Mouse (Mus musculus) myocyte (in vitro differentiated cells): ENCODE results near the gene Rab11a.

ENCODE experiments used
- MAX ChIP-seq: IDR thresholded peaks from one replicate; pipeline ENCODE4 v1.6.1; 2011; ENCODE audit warnings: low read depth, mild to moderate bottlenecking, control low read depth
- MYOG ChIP-seq, 3 experiments: IDR thresholded peaks; one replicate each; pipeline ENCODE4 v1.6.1; 2011; ENCODE audit warnings: control low read depth in 2 of 3, low read depth in 2 of 3, mild to moderate bottlenecking in 2 of 3; ENCODE audit not compliant: insufficient read length in 2 of 3, control insufficient read depth in 1 of 3, insufficient read depth in 1 of 3
- POLR2A ChIP-seq: IDR thresholded peaks from one replicate; pipeline ENCODE4 v1.6.1; 2011; ENCODE audit warnings: low read depth, mild to moderate bottlenecking, control low read depth, moderate library complexity; ENCODE audit not compliant: insufficient read length
- USF1 ChIP-seq: IDR thresholded peaks from one replicate; pipeline ENCODE4 v1.6.1; 2011; ENCODE audit warnings: low read depth, mild to moderate bottlenecking, control low read depth, moderate library complexity

DNA sequence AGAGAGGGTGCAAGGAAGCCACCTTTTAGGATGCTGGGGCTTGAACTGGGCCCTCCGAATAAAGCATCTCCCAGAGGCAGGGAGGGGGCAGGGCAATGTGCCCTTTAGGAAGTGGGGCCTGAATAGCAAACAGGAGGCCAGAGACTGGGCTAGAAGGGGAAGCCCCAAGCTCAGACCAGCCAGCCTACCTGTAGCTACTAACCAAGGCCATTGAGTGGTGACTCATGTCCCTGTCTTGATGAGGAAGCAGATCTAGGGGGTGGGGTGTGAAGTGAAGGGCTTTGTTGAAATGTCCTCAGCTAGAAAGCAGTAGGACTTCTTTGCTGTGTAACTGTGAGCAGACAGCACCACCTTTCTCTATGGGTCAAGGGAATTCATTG, 49.6 kb downstream of the Rab11a start:
- no peak for TF ChIP-seq USF1
- no peak for TF ChIP-seq MAX
- TF ChIP-seq MYOG (IDR thresholded peaks at IDR 0.05; ENCODE audit: control insufficient read depth in 1 of 3, insufficient read depth in 1 of 3, insufficient read length in 2 of 3, low read depth in 2 of 3), result no peak
- TF ChIP-seq POLR2A, result no peak
